Mouse (Mus musculus) kidney, adult 8-10 months (tissue): Measurements from ENCODE around the gene Erbb2.
A peak's percentile ranks its signal among the peaks of the same experiment; 100 is the strongest.

Source experiments
- DNase-seq, 2 experiments: peaks; one replicate each; pipeline ENCODE4 v3.0.0; 2022

Erbb2 gene

DNA sequence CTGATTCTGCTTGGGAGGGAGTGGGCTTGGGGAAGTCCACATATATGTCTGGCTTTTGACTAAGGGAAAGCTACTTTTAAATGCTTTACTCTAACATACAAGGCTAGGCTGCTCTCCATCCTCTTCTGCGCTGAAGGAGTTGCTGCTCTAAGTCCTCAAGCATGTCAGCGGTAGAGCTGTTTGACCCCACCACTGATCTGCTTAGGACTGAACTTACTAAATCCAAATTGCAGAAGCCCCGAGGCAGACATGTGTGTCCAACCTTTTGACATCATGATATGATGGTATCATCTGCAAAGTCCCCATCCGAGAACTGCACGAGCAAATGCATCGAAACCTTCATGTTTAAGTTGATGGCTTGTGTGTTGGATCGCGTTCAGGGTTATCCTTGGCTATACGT is 47.6 kb downstream of the Erbb2 start:
- no peak for DNase-seq

- DNase-seq: no peak
Measured at GRCm38 (mm10) chr11:98461109-98461720, 48.9 kb downstream of the Erbb2 start.

DNA sequence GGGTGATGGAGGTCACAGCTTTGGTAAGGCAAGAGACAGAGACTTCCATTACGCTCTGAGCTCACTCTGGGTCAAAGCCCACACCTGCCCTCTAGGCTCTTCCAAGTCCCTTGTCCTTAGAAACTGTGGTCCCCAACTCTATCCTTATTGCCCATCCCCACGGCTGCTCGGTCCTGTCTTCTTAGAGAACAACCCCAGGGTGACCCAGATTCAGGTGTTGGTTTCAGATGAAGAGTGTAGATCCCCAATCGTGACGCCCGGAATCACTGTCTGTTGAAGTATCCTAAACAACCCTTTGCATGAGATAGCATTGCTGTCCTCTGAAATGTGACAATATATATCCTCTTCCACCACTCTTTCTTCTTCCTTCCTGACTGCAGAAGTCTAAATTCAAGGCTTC is 50.0 kb downstream of the Erbb2 start:
- no peak for DNase-seq

GRCm38 (mm10) chr11:98463911-98464310 is 51.6 kb downstream of the Erbb2 start:
- no peak for DNase-seq

- DNase-seq: no peak
Measured at GRCm38 (mm10) chr11:98464516-98464915, 52.2 kb downstream of the Erbb2 start.

DNA sequence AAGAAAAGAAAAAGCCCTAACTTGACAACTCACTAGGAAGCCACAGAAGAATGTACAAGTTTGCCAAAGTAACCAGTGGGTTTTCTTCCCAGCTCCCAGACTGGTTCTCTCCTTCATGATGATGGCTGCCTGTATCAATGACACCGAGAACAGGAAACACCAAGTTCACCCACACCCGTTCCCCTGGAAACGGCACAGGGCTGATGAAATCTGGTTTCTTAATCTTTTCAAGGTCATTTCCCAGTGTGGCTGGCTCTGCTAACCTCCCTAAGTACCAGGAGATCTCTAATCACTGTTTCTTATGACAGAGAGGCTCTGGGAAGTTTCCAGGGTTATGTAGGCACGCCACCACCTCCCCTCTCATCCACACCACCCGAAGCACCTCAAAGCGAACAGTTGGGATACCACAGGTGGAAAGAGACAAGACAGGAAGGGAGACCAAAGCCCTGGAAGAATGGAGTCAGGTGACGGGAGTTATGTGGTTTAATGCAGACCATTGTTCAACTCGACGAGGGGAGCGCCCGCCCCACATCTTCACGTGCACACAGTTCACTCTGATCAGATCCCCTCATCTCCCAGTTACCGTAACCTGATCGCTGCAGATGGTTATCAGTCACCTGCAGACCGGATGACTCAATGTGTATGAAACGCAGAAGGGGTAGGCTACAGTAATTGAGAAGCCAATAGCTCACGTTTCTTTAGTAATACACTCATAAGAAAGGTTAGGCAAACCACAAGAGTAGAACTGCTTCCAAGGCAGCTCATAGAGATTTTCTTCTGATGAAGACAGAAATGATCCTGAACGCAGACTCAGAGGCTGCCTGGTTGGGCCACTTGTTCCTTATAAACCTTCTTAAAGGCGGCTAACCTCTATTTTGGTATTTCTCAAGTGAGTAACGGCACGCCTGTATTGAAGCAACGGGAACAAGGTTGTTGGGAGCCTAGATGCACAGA is 57.8 kb downstream of the Erbb2 start:
- no peak for DNase-seq

DNA sequence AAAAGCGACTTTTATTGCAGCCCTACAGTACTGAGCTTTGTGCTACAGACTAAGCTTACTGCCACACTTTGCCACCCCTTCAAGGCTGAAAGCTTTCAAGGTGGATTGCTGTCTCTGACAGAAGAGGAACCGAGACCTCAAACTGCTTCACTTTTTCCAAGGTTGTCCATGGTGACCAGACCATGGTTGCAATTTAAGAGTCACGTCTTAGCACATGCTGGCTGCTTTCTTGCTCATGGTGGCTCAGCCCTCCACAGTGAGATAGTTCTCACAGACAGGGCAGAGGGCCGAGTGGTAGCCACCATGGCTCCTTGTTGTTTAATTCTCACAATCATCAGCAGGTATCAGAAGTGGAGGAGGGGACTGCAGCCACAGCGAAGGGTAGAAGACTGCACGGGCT is 58.5 kb downstream of the Erbb2 start:
- DNase-seq: no peak

GRCm38 (mm10) chr11:98472696-98473095 is 60.4 kb downstream of the Erbb2 start:
- no peak for DNase-seq

DNA sequence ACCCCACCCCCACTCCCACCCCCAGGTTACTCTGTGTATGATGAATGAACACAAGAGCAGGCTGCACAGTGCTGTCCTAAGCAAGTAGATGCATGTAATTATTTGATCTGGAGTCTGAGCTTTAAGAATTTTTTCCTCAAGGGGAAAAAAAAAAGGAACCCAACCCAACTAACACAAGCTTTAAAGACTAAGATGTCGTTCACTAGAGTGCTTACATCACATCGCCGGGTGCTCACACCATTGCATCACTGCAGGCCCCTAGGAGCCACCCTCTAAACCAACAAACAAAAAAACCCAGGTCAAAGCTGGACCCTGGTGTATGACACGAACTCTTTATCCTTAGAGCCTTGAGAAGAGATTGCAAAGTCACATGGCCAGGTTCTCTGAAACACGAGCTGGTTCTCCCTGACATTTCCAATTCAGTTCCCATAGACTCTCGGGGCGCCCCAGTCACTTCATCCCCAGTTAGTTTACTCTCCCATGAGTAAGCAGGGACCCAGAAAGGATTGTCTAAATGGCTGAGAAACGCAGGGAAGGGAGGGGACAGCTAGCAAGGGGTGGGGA is 61.7 kb downstream of the Erbb2 start:
- DNase-seq: no peak

DNA sequence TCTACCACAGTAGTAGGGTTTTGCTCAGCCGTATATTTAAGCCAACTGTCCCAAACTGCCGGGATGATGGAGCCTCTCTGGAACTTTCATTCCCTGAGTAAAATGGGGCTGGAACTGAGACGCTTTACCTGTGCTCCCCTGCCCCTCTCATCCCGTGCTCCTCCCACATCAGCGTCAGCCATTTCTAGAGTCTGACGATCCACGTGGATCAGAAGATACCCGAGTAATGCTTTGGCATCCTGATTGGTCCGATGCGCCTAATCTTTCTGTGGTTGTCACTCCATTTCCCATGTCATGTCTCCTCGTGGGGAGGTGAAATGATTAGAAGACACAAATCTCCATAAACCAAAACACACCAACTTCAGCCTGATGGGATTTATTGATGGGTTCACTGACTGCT is 62.7 kb downstream of the Erbb2 start:
- no peak for DNase-seq

GRCm38 (mm10) chr11:98475630-98476433 is 63.6 kb downstream of the Erbb2 start:
- no peak for DNase-seq

- no peak for DNase-seq
Measured at GRCm38 (mm10) chr11:98476434-98476807, 64.2 kb downstream of the Erbb2 start.

DNA sequence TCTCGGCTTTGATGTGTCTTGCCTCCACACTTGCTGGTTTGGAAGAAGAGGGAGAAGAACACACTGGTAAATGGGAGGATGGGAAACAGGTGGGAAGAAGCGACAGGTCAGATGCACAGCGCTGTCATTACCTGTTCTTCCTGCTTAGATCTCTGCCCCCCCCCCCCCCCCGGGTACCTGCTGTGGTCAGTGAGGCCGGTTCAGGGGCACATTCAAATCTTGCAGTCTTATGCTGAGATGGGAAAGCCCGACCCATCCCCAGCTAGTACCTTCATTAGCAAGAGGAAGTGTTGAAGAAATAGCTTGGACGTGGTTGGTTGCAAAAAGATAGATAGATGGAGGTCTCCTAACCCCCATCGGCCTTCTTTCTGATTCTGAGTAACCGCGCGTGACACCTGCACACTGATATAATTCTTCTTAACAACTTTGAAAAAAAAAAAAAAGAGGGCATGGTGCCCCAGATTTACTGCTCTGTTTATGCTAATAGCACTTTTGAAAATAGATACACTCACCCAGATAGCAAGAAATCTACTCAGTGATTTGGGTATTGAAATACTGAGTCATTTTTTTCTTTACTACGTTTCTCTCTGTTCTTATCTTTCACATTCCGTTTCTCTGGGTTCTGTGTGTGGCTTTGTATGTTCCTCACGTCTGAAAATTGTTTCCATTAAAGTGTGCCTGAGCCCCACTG is 64.9 kb downstream of the Erbb2 start:
- DNase-seq: no peak

GRCm38 (mm10) chr11:98479026-98479939 is 67.0 kb downstream of the Erbb2 start:
- peak; percentile 40 for DNase-seq

DNA sequence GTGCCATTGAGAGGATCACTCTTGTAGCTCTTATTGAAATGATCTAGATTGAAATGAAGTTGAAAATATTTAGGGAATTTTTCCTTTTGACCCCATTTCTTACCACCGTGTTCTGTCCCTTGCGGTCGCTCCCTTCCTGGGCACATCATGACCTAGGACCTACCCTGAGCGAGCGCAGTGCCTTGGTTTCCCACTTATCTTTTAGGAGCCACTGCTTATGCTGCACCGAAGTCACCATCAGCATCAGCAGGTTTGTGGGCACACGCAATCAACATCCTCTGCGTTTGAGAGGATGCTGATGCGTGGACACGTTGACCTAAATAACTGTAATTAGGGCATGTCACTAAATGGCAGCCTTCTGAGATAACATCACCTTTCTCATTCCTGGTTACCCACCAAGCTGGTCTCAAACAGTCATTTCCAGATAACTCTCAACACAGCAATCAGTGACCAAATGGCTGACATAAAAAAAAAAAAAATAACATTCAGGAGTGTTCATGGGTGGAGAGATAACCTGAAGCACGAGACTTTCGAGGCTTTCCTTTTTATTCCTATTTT is 67.7 kb downstream of the Erbb2 start:
- no peak for DNase-seq

GRCm38 (mm10) chr11:98481231-98481630 is 69.0 kb downstream of the Erbb2 start:
- DNase-seq: no peak

GRCm38 (mm10) chr11:98482067-98482466 is 69.8 kb downstream of the Erbb2 start:
- no peak for DNase-seq

GRCm38 (mm10) chr11:98485749-98486148 is 73.5 kb downstream of the Erbb2 start:
- DNase-seq: no peak
